Mouse (Mus musculus): ENCODE data around the gene Ucn2. TPM values are rescaled to one million over a fixed set of nuclear protein-coding genes. Genes with fewer than 3 reads are reported as not detected.

The Ucn2 gene
- polyA plus RNA-seq, 1 experiment from 2014 or later = not detected

- Histone ChIP-seq H3K9ac (ENCODE audit: low read depth, low read length) (no peak overlapping the region), H3K4me2 (peak overlapping the region; percentile 25), H3K4me1 (ENCODE audit: control insufficient read depth, insufficient read depth, low read length) (peaks cover 27% of the 10 kb centered on the region), H3K4me3 (ENCODE audit: low read depth, low read length) (no peak overlapping the region), H3K27ac (ENCODE audit: low read depth, low read length) (no peak overlapping the region), H3K9me3 (replicated peaks; ENCODE audit: control insufficient read depth, low read length) (no peaks in the 10 kb centered on the region), H3K27me3 (ENCODE audit: control insufficient read depth, insufficient read depth, low read length) (no peaks in the 10 kb centered on the region), H3K36me3 (ENCODE audit: control insufficient read depth, insufficient read depth, low read length) (no peaks in the 10 kb centered on the region)
- ATAC-seq (replicated peaks; ENCODE audit: insufficient number of reproducible peaks, low FRiP score, low TSS enrichment) = no peak
- WGBS (ENCODE audit: insufficient replicate concordance) = 18% methylated on average over 15 of the region's 15 CpGs
Observed at GRCm38 (mm10) chr9:108987704-108988350, 2.0 kb downstream of the Ucn2 start.

GRCm38 (mm10) chr9:108989802-108990461 is 4.1 kb downstream of the Ucn2 start:
- H3K27ac ChIP-seq (ENCODE audit: low read depth, low read length) = no peak overlapping the region
- no peak for ATAC-seq (replicated peaks; ENCODE audit: insufficient number of reproducible peaks, low FRiP score, low TSS enrichment)

GRCm38 (mm10) chr9:108990462-108990820 is 4.6 kb downstream of the Ucn2 start:
- 79% methylated on average over 7 of the region's 7 CpGs for WGBS (ENCODE audit: insufficient replicate concordance)
- H3K36me3 ChIP-seq (ENCODE audit: control insufficient read depth, insufficient read depth, low read length) = no peaks in the 10 kb centered on the region
- no peak for ATAC-seq (replicated peaks; ENCODE audit: insufficient number of reproducible peaks, low FRiP score, low TSS enrichment)
- no peaks in the 10 kb centered on the region for H3K27me3 ChIP-seq (ENCODE audit: control insufficient read depth, insufficient read depth, low read length)
- H3K4me1 ChIP-seq (ENCODE audit: control insufficient read depth, insufficient read depth, low read length) = peaks cover 27% of the 10 kb centered on the region
- no peak overlapping the region for H3K9ac ChIP-seq (ENCODE audit: low read depth, low read length)
- no peak overlapping the region for H3K27ac ChIP-seq (ENCODE audit: low read depth, low read length)
- no peak overlapping the region for H3K4me3 ChIP-seq (ENCODE audit: low read depth, low read length)
- H3K9me3 ChIP-seq (replicated peaks; ENCODE audit: control insufficient read depth, low read length) = no peaks in the 10 kb centered on the region
- no peak overlapping the region; the same call in 1 of the 2 replicates for H3K4me2 ChIP-seq

More at GRCm38 (mm10) chr9:108989802-108990461, 4.1 kb downstream of the Ucn2 start:
- Histone ChIP-seq H3K4me2 (no peak overlapping the region; the same call in 1 of the 2 replicates), H3K36me3 (ENCODE audit: control insufficient read depth, insufficient read depth, low read length) (no peaks in the 10 kb centered on the region), H3K27me3 (ENCODE audit: control insufficient read depth, insufficient read depth, low read length) (no peaks in the 10 kb centered on the region), H3K9me3 (replicated peaks; ENCODE audit: control insufficient read depth, low read length) (no peaks in the 10 kb centered on the region), H3K9ac (ENCODE audit: low read depth, low read length) (0 out of 2 replicates have a peak overlapping the region, but pooled peaks have one; percentile 16), H3K4me3 (ENCODE audit: low read depth, low read length) (no peak overlapping the region), H3K4me1 (ENCODE audit: control insufficient read depth, insufficient read depth, low read length) (peaks cover 27% of the 10 kb centered on the region)
- 75% methylated on average over 4 of the region's 4 CpGs for WGBS (ENCODE audit: insufficient replicate concordance)

- no peaks in the 10 kb centered on the region for H3K36me3 ChIP-seq (ENCODE audit: control insufficient read depth, insufficient read depth, low read length)
- peak within 1 kb of the TSS; percentile 91 for H3K27ac ChIP-seq (ENCODE audit: low read depth, low read length)
- H3K4me1 ChIP-seq (ENCODE audit: control insufficient read depth, insufficient read depth, low read length) = peaks cover 35% of the 10 kb centered on the region
- ATAC-seq (replicated peaks; ENCODE audit: insufficient number of reproducible peaks, low FRiP score, low TSS enrichment) = peak; percentile 93
- H3K9ac ChIP-seq (ENCODE audit: low read depth, low read length) = peak within 1 kb of the TSS; percentile 77
- no peaks in the 10 kb centered on the region for H3K9me3 ChIP-seq (replicated peaks; ENCODE audit: control insufficient read depth, low read length)
- peak within 1 kb of the TSS; percentile 66 for H3K4me3 ChIP-seq (ENCODE audit: low read depth, low read length)
- H3K4me2 ChIP-seq = peak within 1 kb of the TSS; percentile 90
- no peaks in the 10 kb centered on the region for H3K27me3 ChIP-seq (ENCODE audit: control insufficient read depth, insufficient read depth, low read length)
- 1% methylated on average over 31 of the region's 31 CpGs for WGBS (ENCODE audit: insufficient replicate concordance)
Observed at GRCm38 (mm10) chr9:108991428-108992084, 5.7 kb downstream of the Ucn2 start, which contains the start of gene Pfkfb4. Gene Pfkfb4, plus strand, starts transcription at chr9:108991778.

GRCm38 (mm10) chr9:108992085-108992469 is 6.3 kb downstream of the Ucn2 start:
- WGBS (ENCODE audit: insufficient replicate concordance) = 9% methylated on average over 18 of the region's 18 CpGs
- Histone ChIP-seq H3K4me3 (ENCODE audit: low read depth, low read length) (peak overlapping the region; percentile 66), H3K36me3 (ENCODE audit: control insufficient read depth, insufficient read depth, low read length) (no peaks in the 10 kb centered on the region), H3K9ac (ENCODE audit: low read depth, low read length) (peak overlapping the region; percentile 74), H3K4me2 (peak overlapping the region; percentile 90), H3K27me3 (ENCODE audit: control insufficient read depth, insufficient read depth, low read length) (no peaks in the 10 kb centered on the region), H3K27ac (ENCODE audit: low read depth, low read length) (no peak overlapping the region), H3K4me1 (ENCODE audit: control insufficient read depth, insufficient read depth, low read length) (peaks cover 35% of the 10 kb centered on the region), H3K9me3 (replicated peaks; ENCODE audit: control insufficient read depth, low read length) (no peaks in the 10 kb centered on the region)
- ATAC-seq (replicated peaks; ENCODE audit: insufficient number of reproducible peaks, low FRiP score, low TSS enrichment) = peak; percentile 0; the same call in 1 of the 2 replicates

- no peaks in the 10 kb centered on the region for H3K36me3 ChIP-seq (ENCODE audit: control insufficient read depth, insufficient read depth, low read length)
- H3K4me2 ChIP-seq = peak overlapping the region; percentile 90
- peaks cover 34% of the 10 kb centered on the region for H3K4me1 ChIP-seq (ENCODE audit: control insufficient read depth, insufficient read depth, low read length)
- 59% methylated on average over 9 of the region's 9 CpGs for WGBS (ENCODE audit: insufficient replicate concordance)
- no peak overlapping the region; the same call in 1 of the 2 replicates for H3K9ac ChIP-seq (ENCODE audit: low read depth, low read length)
- H3K4me3 ChIP-seq (ENCODE audit: low read depth, low read length) = peak overlapping the region; percentile 66
- ATAC-seq (replicated peaks; ENCODE audit: insufficient number of reproducible peaks, low FRiP score, low TSS enrichment) = no peak
- H3K27me3 ChIP-seq (ENCODE audit: control insufficient read depth, insufficient read depth, low read length) = no peaks in the 10 kb centered on the region
- no peak overlapping the region for H3K27ac ChIP-seq (ENCODE audit: low read depth, low read length)
- no peaks in the 10 kb centered on the region for H3K9me3 ChIP-seq (replicated peaks; ENCODE audit: control insufficient read depth, low read length)
Observed at GRCm38 (mm10) chr9:108992620-108993361, 7.0 kb downstream of the Ucn2 start.

- Histone ChIP-seq H3K27ac (ENCODE audit: low read depth, low read length) (no peak overlapping the region), H3K27me3 (ENCODE audit: control insufficient read depth, insufficient read depth, low read length) (no peaks in the 10 kb centered on the region), H3K9ac (ENCODE audit: low read depth, low read length) (no peak overlapping the region), H3K4me1 (ENCODE audit: control insufficient read depth, insufficient read depth, low read length) (peaks cover 7% of the 10 kb centered on the region; the same call in 1 of the 2 replicates), H3K36me3 (ENCODE audit: control insufficient read depth, insufficient read depth, low read length) (no peaks in the 10 kb centered on the region), H3K4me3 (ENCODE audit: low read depth, low read length) (no peak overlapping the region), H3K4me2 (no peak overlapping the region), H3K9me3 (replicated peaks; ENCODE audit: control insufficient read depth, low read length) (no peaks in the 10 kb centered on the region)
- no peak for ATAC-seq (replicated peaks; ENCODE audit: insufficient number of reproducible peaks, low FRiP score, low TSS enrichment)
- 56% methylated on average over 9 of the region's 9 CpGs for WGBS (ENCODE audit: insufficient replicate concordance)
Observed at GRCm38 (mm10) chr9:108996411-108996810, 10.6 kb downstream of the Ucn2 start.

Measured in heart, embryonic 11.5 days (tissue).